Mouse (Mus musculus) embryo, embryonic 11 days (tissue): ENCODE measurements around the gene Slc6a15.

Source experiments
- DNase-seq: peaks from one replicate; pipeline ENCODE4 v3.0.0-alpha.2; 2015

Gene Slc6a15

DNA sequence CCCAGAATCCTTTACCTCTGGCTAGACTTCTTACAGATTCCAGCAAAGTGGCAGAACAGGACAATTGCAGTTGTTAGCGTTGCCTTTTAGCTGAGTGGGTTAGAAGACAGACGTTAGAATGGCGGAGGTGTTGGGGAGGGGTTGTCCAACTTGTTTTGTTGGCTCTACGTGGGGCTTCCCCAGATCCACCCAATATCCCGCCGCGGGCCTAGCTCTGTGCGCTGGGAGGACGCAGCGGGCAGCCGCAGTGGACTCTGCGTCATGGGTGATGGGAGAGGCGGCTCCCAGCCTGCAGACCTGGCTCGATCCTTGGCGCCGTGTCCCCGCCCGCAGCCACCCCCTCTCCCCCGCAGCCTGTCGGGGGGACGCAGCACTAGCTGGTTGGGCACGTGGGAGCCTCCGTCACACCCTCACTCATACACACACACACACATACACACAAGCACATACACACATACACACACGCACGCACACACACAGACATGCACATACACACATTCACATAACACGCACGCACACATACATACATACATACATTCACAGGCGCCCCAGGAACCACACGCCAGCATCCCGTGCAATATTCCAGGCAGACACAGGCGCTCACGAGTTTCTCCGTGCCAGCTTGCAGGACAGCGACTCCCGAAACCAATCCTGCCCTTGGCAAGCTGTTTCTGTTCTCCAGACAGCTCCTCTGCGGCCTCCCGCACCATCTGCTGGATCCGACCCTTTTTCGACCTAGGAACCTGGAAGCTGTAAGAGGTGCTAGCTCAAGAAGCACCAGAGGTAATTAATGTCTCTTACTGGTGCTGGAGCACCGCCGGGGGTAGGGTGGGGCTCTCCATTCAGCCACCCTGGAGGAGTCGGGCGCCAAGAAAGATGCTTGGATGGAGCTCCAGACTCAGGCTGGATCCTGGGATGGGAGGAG is at the start of gene Slc6a15:
Gene Slc6a15 (plus strand): TSS at position 413 of the 925 bp plus-strand sequence.
- peak; percentile 56 for DNase-seq

DNA sequence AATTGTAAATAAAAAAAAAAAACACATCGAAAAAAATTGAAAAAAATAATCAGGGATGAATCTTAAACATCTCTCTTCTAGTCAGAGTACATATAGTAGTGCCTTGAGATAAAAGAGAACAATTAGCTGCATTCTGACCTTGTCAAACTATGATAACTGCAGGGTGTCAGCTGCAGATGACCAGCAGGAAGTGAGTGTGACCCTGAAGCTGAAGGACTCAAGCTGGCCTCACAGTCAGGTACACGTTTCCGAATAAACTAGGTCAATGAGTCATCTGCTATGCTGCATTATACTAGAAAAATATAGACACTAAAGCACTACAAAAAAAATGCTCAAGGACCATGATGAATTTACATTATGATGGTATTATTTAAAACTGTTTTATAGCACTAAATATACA is 45.6 kb upstream of the Slc6a15 start:
- DNase-seq = no peak

DNA sequence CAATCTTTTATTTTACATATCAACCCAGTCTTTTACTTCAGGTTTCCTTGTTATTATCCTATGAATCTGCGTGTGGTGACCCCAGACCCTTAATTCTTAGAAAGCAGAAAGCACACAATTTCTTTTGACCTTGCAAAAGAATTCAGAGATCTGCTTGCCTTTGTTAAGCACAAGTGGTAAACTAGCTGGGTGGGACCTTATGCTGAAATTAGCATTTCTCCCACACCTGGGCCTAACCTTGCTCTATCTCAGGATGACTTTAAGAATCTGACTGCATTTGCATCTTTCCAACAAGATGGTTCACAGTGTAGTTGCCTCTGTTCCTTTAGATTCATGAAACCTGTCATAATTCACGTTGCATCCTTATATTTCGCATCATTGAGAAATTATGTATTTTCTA is 44.2 kb upstream of the Slc6a15 start:
- DNase-seq = no peak

DNA sequence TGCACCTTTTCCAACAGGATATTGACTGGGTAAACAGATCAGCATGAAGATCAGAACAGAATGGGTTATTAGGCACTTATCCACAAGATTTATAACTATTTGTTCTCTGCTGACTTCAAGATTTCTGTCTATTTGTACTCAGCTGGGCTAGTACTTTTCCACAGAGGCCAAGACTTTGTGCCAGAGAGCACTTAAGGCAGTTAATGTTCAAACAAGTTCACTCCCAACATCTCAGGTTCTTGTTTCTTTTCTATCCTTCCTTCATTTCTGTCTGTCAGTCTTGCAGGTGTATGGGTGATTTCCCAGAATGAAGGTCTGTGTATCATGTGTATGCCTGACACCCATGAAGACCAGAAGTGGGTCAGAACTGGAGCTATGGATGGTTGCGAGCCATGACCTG is 33.3 kb upstream of the Slc6a15 start:
- DNase-seq = no peak

DNA sequence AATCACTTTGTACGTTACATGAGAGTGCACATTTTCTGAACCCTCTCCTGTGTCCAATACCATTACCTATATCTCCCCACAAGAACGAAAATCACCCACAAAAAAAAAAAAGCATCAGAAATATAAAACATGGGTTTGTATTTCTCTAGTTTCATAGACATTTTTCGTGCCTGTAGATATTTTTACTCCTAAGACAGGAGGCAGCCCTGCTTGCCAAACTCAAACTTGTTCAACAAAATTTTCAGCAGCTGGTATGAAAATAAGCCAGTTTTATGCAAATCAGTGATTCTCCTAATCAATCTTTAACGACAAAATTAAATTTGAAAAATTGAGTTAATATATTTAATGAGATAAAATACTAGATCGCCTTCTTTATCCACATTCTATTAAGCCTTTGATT is 27.7 kb upstream of the Slc6a15 start:
- no peak for DNase-seq

DNA sequence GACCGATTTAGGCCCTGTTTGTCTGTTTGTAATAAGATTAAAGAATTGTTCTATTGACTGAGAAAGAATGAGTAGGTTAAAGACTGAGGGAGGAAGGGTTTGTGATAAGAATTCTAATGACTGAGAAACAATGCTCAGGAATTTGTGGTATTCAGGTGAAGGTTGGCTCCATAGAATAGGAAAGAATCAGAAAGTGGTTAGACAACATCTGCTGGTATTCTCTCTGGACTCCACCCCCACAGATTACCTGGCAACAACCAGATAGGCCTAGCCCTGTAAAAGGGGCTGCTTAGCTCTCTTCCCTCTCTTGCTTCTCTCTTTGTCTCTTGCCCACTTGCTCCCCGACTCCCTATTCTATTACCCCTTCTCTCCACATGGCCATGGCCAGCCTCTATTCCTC is 20.8 kb upstream of the Slc6a15 start:
- no peak for DNase-seq

DNA sequence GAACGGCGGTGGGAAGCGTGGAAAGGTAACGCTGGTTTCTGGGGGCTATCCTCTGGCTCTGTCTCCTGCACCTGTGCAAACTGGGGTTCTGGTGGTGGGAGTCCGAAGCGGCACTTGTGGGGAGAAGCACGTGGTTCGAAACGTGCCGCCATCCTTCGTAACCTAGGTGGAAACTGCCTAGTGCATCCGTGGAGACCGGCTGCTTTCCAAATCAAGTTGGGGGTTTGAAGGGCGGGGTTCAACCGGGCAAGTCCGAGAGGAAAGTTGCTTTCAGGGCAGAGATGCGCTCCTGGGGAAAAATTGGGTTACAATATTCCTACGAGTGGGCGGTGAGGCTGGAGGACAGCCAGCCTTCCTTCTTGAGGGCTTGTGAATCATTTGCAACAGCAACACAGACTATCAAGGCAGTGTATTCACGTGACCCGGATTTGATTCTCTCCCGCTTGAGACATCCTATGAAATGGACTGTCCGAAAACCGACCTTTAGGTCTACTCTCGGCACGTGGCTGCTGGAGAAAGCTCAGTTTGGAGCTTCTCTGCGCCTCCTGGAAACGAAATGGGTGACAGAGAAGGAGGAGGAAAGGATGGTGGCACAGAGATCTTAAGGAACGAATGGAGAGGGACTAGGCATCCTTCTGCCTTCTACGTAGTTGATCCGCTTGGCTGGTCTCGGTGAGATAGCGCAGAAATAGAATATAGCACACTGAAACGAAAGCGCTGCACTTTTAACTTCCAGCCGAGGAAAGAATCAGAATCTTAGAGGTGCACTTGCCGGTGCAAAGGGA is 905 bp downstream of the Slc6a15 start:
- DNase-seq = peak; percentile 47

DNA sequence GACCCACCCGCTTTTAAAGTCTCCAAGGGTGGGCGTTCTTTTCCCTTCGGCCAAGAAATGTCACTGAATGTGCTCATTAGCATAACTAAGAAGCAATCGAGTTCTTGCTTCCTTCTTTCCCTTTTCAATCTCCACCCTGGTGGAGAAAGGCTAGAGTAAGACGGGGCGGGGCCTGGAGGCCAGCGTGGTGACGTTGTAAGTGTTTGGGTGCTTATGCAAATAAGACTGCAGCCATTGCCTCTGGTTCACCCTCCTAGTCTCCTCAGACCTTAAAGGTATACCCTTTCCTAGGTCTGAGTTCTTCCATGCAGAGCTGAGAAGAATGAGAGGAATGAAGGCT is 1.5 kb downstream of the Slc6a15 start:
- peak; percentile 90 for DNase-seq

DNA sequence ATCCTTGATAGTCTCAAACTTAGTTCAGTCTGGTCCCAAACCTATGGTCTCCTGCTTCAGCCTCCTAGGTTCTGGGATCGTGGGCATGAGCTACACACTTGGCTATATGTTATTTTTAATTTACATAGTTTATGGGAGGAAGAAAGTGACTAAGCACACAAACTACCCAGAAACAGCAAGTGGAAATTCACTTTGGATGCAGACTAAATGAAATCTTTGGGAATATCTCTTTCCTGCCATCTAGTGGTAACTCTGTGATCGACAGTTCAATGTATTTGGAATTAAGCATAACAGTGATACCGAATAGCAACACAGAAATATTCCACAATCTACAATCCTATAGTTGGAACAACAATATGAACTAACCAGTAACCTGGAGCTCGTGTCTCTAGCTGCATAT is 34.6 kb downstream of the Slc6a15 start:
- DNase-seq = peak; percentile 68

DNA sequence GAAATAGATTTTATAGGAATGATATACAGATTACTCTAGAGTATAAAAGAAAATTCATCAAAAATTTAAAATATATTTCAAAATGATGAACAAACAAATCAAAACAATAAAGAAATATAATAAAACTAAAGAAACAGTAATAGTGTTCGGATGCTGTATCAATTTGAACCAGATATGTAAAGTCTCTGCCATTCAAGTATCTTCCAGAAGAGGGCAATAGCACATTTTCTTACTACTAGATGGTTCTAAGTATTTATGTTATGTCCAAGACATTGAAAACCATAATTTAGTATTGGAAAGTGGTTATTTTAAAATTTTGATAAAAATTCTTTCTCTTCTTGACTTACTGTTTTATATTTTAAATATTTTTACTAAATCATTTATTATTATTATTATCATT is 60.1 kb downstream of the Slc6a15 start:
- DNase-seq = peak; percentile 12

DNA sequence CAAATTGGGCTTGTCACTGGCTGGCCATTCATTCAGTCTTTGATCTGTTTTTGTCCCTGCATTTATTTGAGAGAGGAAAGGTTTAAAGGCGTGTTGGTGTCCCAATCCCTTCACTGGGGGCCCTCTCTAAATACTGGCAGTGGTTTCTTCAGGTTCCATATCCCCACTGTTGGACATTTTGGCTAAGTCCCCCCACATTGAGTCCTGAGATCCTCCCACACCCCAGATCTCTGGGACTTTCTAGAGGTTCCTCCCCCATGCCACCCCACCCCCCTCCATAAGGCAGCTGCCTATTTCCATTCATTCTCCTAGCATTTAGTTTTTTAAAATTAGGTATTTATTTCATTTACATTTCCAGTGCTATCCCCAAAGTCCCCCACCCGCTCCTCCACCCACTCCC is 75.0 kb downstream of the Slc6a15 start:
- DNase-seq = no peak

DNA sequence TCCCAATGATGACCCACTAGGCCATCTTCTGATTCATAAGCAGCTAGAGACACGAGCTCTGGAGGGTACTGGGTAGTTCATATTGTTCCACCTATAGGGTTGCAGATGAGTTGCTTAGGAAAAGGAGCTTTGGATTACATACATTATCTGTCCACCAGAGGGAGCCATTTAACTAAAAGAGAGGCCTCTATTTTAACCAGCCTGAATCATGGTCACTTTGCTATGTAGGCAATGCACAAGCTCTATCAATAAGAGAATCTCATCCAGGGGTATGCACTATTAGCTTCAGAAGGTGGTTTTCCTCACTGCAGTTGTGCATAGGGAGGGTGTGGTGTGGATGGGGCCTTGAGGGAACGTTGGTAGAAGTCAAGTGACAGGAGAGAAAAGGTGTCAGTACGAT is 75.5 kb downstream of the Slc6a15 start:
- DNase-seq = peak; percentile 91

DNA sequence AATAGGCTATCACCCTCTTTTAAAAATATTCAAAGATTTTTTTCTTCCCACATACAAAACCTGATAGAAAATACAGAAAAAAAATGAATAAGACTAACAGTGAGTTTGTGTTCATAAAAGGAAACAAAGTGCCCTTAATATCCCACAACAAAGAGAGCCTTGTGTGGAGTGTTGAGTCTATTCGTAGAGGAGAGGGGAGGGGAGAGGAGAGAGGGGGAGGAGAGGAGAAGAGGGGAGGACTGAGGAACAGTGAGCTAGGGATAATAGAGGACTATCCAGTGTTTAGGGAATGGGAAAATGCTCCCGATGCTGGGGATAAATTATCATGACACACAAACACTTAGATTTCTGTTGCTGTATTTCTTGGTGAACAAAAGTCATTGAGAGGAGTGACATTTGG is 80.8 kb downstream of the Slc6a15 start:
- DNase-seq = no peak

DNA sequence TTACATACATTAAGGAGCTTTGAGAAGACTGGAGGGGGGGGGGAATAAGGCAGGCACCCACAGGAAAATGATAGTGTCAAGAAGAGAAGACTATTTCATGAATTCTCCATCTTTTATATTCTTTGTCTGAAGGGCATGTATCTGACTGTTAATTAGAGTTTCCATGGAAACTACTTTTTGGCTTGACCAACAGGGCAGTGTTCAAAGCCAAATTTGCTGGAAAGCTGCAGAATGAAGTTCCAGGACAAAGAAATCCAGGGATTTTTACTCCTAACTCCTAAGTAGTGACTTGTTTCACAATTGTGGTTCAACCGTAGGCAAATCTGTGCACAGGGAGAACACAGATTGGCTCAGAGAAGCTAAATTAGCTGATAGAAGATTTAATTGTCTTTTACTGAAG is 90.3 kb downstream of the Slc6a15 start:
- no peak for DNase-seq
